Mouse (Mus musculus) heart, adult 2 months (tissue): ENCODE data around the gene Dupd1.

ENCODE experiments used
- CTCF ChIP-seq: fragments of 200-600 bp; IDR thresholded peaks from 2 replicates; pipeline ENCODE4 v1.8.1; 2022; ENCODE audit warnings: antibody characterized with exemption, mild to moderate bottlenecking, moderate library complexity
- POLR2A ChIP-seq: fragments of 200-500 bp; IDR thresholded peaks from 2 replicates; pipeline ENCODE4 v1.6.1; 2011; ENCODE audit warnings: mild to moderate bottlenecking, low read depth, low read length, control low read depth; ENCODE audit not compliant: insufficient read depth

- TF ChIP-seq POLR2A = no peak
- no peak for TF ChIP-seq CTCF
Observed at GRCm38 (mm10) chr14:21679631-21680201, 34.7 kb downstream of the Dupd1 start.
